Mouse (Mus musculus) urinary bladder, postnatal 4 days (tissue): ENCODE measurements around the gene Dennd1a.

Experiments
- DNase-seq, 2 experiments: peaks; one replicate each; pipeline ENCODE4 v3.0.0; 2021 to 2022; ENCODE audit warnings: low spot score in 2 of 2

The Dennd1a gene

GRCm38 (mm10) chr2:38286733-38287551 lies at the start of gene Dennd1a:
TSS of gene Dennd1a (minus strand) at chr2:38287390.
- DNase-seq = peak; percentile 84 to 85

- DNase-seq = no peak
Measured at GRCm38 (mm10) chr2:38336606-38337005, 49.4 kb upstream of the Dennd1a start.

- DNase-seq = no peak
Measured at GRCm38 (mm10) chr2:38333586-38334119, 46.5 kb upstream of the Dennd1a start.

GRCm38 (mm10) chr2:38326671-38327070 lies 39.5 kb upstream of the Dennd1a start:
- DNase-seq = no peak

- no peak for DNase-seq
Measured at GRCm38 (mm10) chr2:38323380-38323779, 36.2 kb upstream of the Dennd1a start.

- no peak for DNase-seq
Measured at GRCm38 (mm10) chr2:38320911-38321310, 33.7 kb upstream of the Dennd1a start.

- DNase-seq = no peak
Measured at GRCm38 (mm10) chr2:38319086-38319485, 31.9 kb upstream of the Dennd1a start.

- DNase-seq = peak in 1 of 2 experiments; percentile 14
Measured at GRCm38 (mm10) chr2:38313399-38313798, 26.2 kb upstream of the Dennd1a start.

- no peak for DNase-seq
Measured at GRCm38 (mm10) chr2:38312921-38313320, 25.7 kb upstream of the Dennd1a start.

- DNase-seq = no peak
Measured at GRCm38 (mm10) chr2:38305152-38305551, 18.0 kb upstream of the Dennd1a start.

GRCm38 (mm10) chr2:38300941-38301340 lies 13.8 kb upstream of the Dennd1a start:
- no peak for DNase-seq

GRCm38 (mm10) chr2:38295939-38296338 lies 8.7 kb upstream of the Dennd1a start:
- no peak for DNase-seq

GRCm38 (mm10) chr2:38291526-38291925 lies 4.3 kb upstream of the Dennd1a start:
- DNase-seq = no peak

GRCm38 (mm10) chr2:38288226-38288625 lies 1.0 kb upstream of the Dennd1a start:
- no peak for DNase-seq

GRCm38 (mm10) chr2:38286433-38286732 lies 807 bp downstream of the Dennd1a start:
- DNase-seq = no peak

GRCm38 (mm10) chr2:38285781-38286432 lies 1.3 kb downstream of the Dennd1a start:
- no peak for DNase-seq

- no peak for DNase-seq
Measured at GRCm38 (mm10) chr2:38283961-38284360, 3.2 kb downstream of the Dennd1a start.

- DNase-seq = no peak
Measured at GRCm38 (mm10) chr2:38280376-38280775, 6.8 kb downstream of the Dennd1a start.

- DNase-seq = no peak
Measured at GRCm38 (mm10) chr2:38274973-38275372, 12.2 kb downstream of the Dennd1a start.

GRCm38 (mm10) chr2:38263653-38264052 lies 23.5 kb downstream of the Dennd1a start:
- DNase-seq = no peak

GRCm38 (mm10) chr2:38259052-38259451 lies 28.1 kb downstream of the Dennd1a start:
- no peak for DNase-seq

- no peak for DNase-seq
Measured at GRCm38 (mm10) chr2:38237616-38238015, 49.6 kb downstream of the Dennd1a start.

GRCm38 (mm10) chr2:38235593-38235992 lies 51.6 kb downstream of the Dennd1a start:
- DNase-seq = no peak
